Mouse (Mus musculus) midbrain, embryonic 12.5 days (tissue): ENCODE measurements around the gene Zfp991. TPM values are rescaled to one million over a fixed set of nuclear protein-coding genes. Genes with fewer than 3 reads are reported as not detected.
"Not testable (repeated sequence)": the region's sequence is repeated elsewhere in the genome, so short reads cannot be mapped to it uniquely, and the experiment has no call there.

ENCODE experiments used
- ATAC-seq: fragments of 200-750 bp; cut with Nextera tagmentation; 2 replicates; pipeline ENCODE4 v1.8.0; 2017; ENCODE audit warnings: low read depth, moderate TSS enrichment, moderate library complexity; ENCODE audit not compliant: low FRiP score
- H3K27ac ChIP-seq: fragments of 300-500 bp; sonication (generic); replicated peaks from 2 replicates; pipeline ENCODE4 v1.5.1; 2016; ENCODE audit warnings: mild to moderate bottlenecking
- H3K27me3 ChIP-seq: fragments of 300-500 bp; sonication (generic); 2 replicates; pipeline ENCODE4 v1.6.1; 2016; ENCODE audit warnings: mild to moderate bottlenecking
- H3K36me3 ChIP-seq: fragments of 300-500 bp; sonication (generic); 2 replicates; pipeline ENCODE4 v1.6.1; 2016
- H3K4me1 ChIP-seq: fragments of 300-500 bp; sonication (generic); 2 replicates; pipeline ENCODE4 v1.6.1; 2016
- H3K4me2 ChIP-seq: fragments of 300-500 bp; sonication (generic); replicated peaks from 2 replicates; pipeline ENCODE4 v1.6.1; 2016; ENCODE audit warnings: mild to moderate bottlenecking, moderate library complexity
- H3K4me3 ChIP-seq: fragments of 300-500 bp; sonication (generic); 2 replicates; pipeline ENCODE4 v1.5.1; 2016; ENCODE audit warnings: mild to moderate bottlenecking
- H3K9ac ChIP-seq: fragments of 300-500 bp; sonication (generic); replicated peaks from 2 replicates; pipeline ENCODE4 v1.6.1; 2016; ENCODE audit warnings: mild to moderate bottlenecking, moderate library complexity
- H3K9me3 ChIP-seq: fragments of 300-500 bp; sonication (generic); 2 replicates; pipeline ENCODE4 v1.6.1; 2016; ENCODE audit warnings: mild to moderate bottlenecking
- WGBS: fragments of 180-500 bp; shearing (Covaris S2); methylation state at CpG from one replicate; pipeline ENCODE4 v1.1.7; 2016; 5-methylcytosine and 5-hydroxymethylcytosine counted together
- polyA plus RNA-seq: library from polyadenylated mRNA; unstranded; fragments of >200 nt; fragmentation: Nextera tagmentation; extraction: Ambion mirVana; gene quantifications from 2 replicates; pipeline ENCODE4 v1.2.1, GENCODE M21; 2016

Zfp991 gene
- polyA plus RNA-seq, 1 experiment from 2014 or later, result 5.0 TPM

DNA sequence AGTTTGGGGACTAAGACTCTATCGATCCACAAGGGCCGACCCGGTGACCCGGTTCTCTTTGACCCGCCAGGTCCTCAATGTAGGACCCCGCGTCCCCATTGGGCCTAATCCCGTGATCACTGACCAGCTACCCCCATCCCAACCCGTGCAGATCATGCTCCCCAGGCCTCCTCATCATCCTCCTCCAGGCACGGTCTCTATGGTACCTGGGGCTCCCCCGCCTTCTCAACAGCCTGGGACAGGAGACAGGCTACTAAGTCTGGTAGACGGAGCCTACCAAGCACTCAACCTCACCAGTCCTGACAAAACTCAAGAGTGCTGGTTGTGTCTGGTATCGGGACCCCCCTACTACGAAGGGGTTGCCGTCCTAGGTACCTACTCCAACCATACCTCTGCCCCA is 93.8 kb downstream of the Zfp991 start:
- 88% methylated on average over 7 of the region's 15 CpGs for WGBS
- H3K27ac ChIP-seq, result not testable (repeated sequence)

DNA sequence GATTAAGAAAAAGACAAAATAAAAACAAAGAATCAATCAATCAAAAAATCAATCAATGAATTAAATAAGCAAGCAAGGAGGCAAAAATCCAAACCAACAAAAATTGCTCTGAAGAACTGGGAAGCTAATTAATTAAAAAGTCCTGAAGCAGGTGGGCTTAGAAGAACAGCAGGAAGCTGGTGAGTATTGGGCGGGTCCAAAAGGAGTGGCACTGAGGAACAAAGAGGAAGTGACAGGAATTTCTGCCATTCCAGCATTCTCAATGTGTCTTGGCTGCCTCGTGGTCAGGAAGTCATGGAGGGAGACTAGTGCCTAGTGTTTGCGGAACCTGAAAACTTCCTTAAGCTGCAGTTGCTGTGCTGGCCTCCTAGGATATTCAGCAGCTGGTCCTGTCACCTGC is 98.2 kb downstream of the Zfp991 start:
- not testable (repeated sequence) for ATAC-seq, H3K4me1 ChIP-seq, H3K27ac ChIP-seq, H3K4me2 ChIP-seq, H3K4me3 ChIP-seq, H3K27me3 ChIP-seq, H3K9ac ChIP-seq, H3K36me3 ChIP-seq
- peaks cover 38% of the 10 kb centered on the region for H3K9me3 ChIP-seq
- 83% methylated on average over 3 of the region's 3 CpGs for WGBS

More for the DNA sequence above, 93.8 kb downstream of the Zfp991 start:
- H3K4me1 ChIP-seq, H3K9ac ChIP-seq, H3K4me2 ChIP-seq, ATAC-seq, H3K4me3 ChIP-seq, H3K36me3 ChIP-seq, H3K27me3 ChIP-seq: not testable (repeated sequence)
- H3K9me3 ChIP-seq, result peaks cover 24% of the 10 kb centered on the region

Other genes starting within 250 kb of the Zfp991 start
- gene Gm21411, start 222.4 kb upstream of the Zfp991 start, polyA plus RNA-seq, result not detected in 2 replicates
- gene Zfp989, start 160.1 kb upstream of the Zfp991 start, polyA plus RNA-seq, result not detected in 2 replicates
- not detected in 2 replicates for gene Rex2, start 110.2 kb upstream of the Zfp991 start, polyA plus RNA-seq
- not detected in 2 replicates for gene Zfp988, start 173.6 kb downstream of the Zfp991 start, polyA plus RNA-seq
- not detected in 2 replicates for gene Zfp978, start 229.3 kb downstream of the Zfp991 start, polyA plus RNA-seq